Mouse (Mus musculus) liver, adult 2 months (tissue): ENCODE measurements around the gene Sgsm3. TPM values are rescaled to one million over a fixed set of nuclear protein-coding genes. Genes with fewer than 3 reads are reported as not detected.

Experiments used
- DNase-seq: peaks from one replicate; pipeline ENCODE4 v3.0.0-alpha.2; 2011; ENCODE audit warnings: low read depth, low spot score; ENCODE audit errors: extremely low read depth
- H3K27ac ChIP-seq: fragments of 200-500 bp; replicated peaks from 2 replicates; pipeline ENCODE4 v1.5.1; 2012; ENCODE audit warnings: low read depth, mild to moderate bottlenecking, control low read depth, inconsistent platforms, low read length; ENCODE audit not compliant: insufficient read depth
- H3K27me3 ChIP-seq: fragments of 200-500 bp; 2 replicates; pipeline ENCODE4 v1.6.1; 2012; ENCODE audit warnings: mild to moderate bottlenecking, moderate library complexity, low read length, inconsistent platforms; ENCODE audit not compliant: control insufficient read depth, insufficient read depth
- H3K36me3 ChIP-seq: fragments of 200-500 bp; 2 replicates; pipeline ENCODE4 v1.6.1; 2012; ENCODE audit warnings: low read length, inconsistent platforms; ENCODE audit not compliant: control insufficient read depth, insufficient read depth
- H3K4me1 ChIP-seq: fragments of 200-500 bp; 2 replicates; pipeline ENCODE4 v1.6.1; 2011; ENCODE audit warnings: low read length; ENCODE audit not compliant: control insufficient read depth, insufficient read depth
- H3K4me3 ChIP-seq: fragments of 200-500 bp; 2 replicates; pipeline ENCODE4 v1.5.1; 2011; ENCODE audit warnings: low read depth, mild to moderate bottlenecking, control low read depth, low read length, moderate library complexity; ENCODE audit not compliant: insufficient read depth
- H3K79me2 ChIP-seq: fragments of 200-500 bp; 2 replicates; pipeline ENCODE4 v1.6.1; 2012; ENCODE audit warnings: inconsistent platforms, mild to moderate bottlenecking, low read length, moderate library complexity; ENCODE audit not compliant: control insufficient read depth, insufficient read depth
- H3K9ac ChIP-seq: fragments of 200-500 bp; 2 replicates; pipeline ENCODE4 v1.6.1; 2012; ENCODE audit warnings: low read depth, mild to moderate bottlenecking, control low read depth, inconsistent platforms, low read length
- CTCF ChIP-seq: fragments of 200-500 bp; IDR thresholded peaks from 2 replicates; pipeline ENCODE4 v1.5.1; 2011; ENCODE audit warnings: low read depth, low read length, control low read depth
- POLR2A ChIP-seq: fragments of 200-500 bp; IDR thresholded peaks from 2 replicates; pipeline ENCODE4 v1.6.1; 2011; ENCODE audit warnings: low read length, control low read depth; ENCODE audit not compliant: insufficient read depth; ENCODE audit errors: extremely low read depth
- WGBS: fragments of 180-500 bp; shearing (Covaris S2); methylation state at CpG from one replicate; pipeline ENCODE4 v1.1.7; 2018; 5-methylcytosine and 5-hydroxymethylcytosine counted together
- polyA plus RNA-seq: library from polyadenylated mRNA; depleted of rRNA; stranded (reverse); fragments of >200 nt; gene quantifications from 2 replicates; pipeline ENCODE4 v1.2.3, GENCODE M21; 2012
- total RNA-seq: library from RNA; depleted of rRNA; stranded (reverse); fragments of >200 nt; gene quantifications from 2 replicates; pipeline ENCODE4 v1.2.3, GENCODE M21; 2014

The Sgsm3 gene
- total and polyA plus RNA-seq, 2 experiments = 5.2 to 13.0 TPM

GRCm38 (mm10) chr15:81017308-81017707 lies 39.7 kb downstream of the Sgsm3 start:
- H3K27me3 ChIP-seq = no peaks in the 10 kb centered on the region
- no peaks in the 10 kb centered on the region for H3K79me2 ChIP-seq
- no peaks in the 10 kb centered on the region; the same call in 1 of the 2 replicates for H3K36me3 ChIP-seq
- no peak for DNase-seq
- no peaks in the 10 kb centered on the region for H3K4me1 ChIP-seq
- 95% methylated on average over 7 of the region's 7 CpGs for WGBS
- H3K4me3 ChIP-seq = no peak overlapping the region
- no peak for TF ChIP-seq CTCF
- TF ChIP-seq POLR2A = no peak
- no peak overlapping the region for H3K27ac ChIP-seq
- no peak overlapping the region for H3K9ac ChIP-seq

GRCm38 (mm10) chr15:81021377-81021776 lies 43.8 kb downstream of the Sgsm3 start:
- DNase-seq = peak; percentile 25
- no peaks in the 10 kb centered on the region for H3K27me3 ChIP-seq
- H3K4me3 ChIP-seq = no peak overlapping the region
- no peaks in the 10 kb centered on the region for H3K4me1 ChIP-seq
- WGBS = 95% methylated on average over 6 of the region's 6 CpGs
- no peaks in the 10 kb centered on the region; the same call in 1 of the 2 replicates for H3K36me3 ChIP-seq
- no peaks in the 10 kb centered on the region for H3K79me2 ChIP-seq
- H3K27ac ChIP-seq = no peak overlapping the region
- no peak for TF ChIP-seq CTCF
- no peak for TF ChIP-seq POLR2A
- H3K9ac ChIP-seq = no peak overlapping the region

GRCm38 (mm10) chr15:81022437-81022836 lies 44.9 kb downstream of the Sgsm3 start:
- WGBS = 88% methylated on average over 7 of the region's 7 CpGs
- Histone ChIP-seq H3K4me1 (no peaks in the 10 kb centered on the region), H3K79me2 (no peaks in the 10 kb centered on the region)

GRCm38 (mm10) chr15:81023842-81024241 lies 46.3 kb downstream of the Sgsm3 start:
- Histone ChIP-seq H3K27me3 (no peaks in the 10 kb centered on the region), H3K27ac (no peak overlapping the region), H3K79me2 (no peaks in the 10 kb centered on the region), H3K9ac (no peak overlapping the region), H3K4me3 (no peak overlapping the region), H3K36me3 (no peaks in the 10 kb centered on the region; the same call in 1 of the 2 replicates), H3K4me1 (peaks cover 3% of the 10 kb centered on the region; the same call in 1 of the 2 replicates)
- TF ChIP-seq POLR2A (no peak), CTCF (no peak)
- DNase-seq = no peak
- WGBS = 93% methylated on average over 9 of the region's 9 CpGs

More at GRCm38 (mm10) chr15:81022437-81022836, 44.9 kb downstream of the Sgsm3 start:
- no peak for DNase-seq
- Histone ChIP-seq H3K9ac (no peak overlapping the region), H3K27ac (no peak overlapping the region), H3K27me3 (no peaks in the 10 kb centered on the region), H3K4me3 (no peak overlapping the region), H3K36me3 (no peaks in the 10 kb centered on the region; the same call in 1 of the 2 replicates)
- no peak for TF ChIP-seq POLR2A
- TF ChIP-seq CTCF = no peak

GRCm38 (mm10) chr15:81026901-81027300 lies 49.3 kb downstream of the Sgsm3 start:
- H3K4me3 ChIP-seq = no peak overlapping the region
- H3K27me3 ChIP-seq = no peaks in the 10 kb centered on the region
- H3K79me2 ChIP-seq = no peaks in the 10 kb centered on the region
- 78% methylated on average over 5 of the region's 5 CpGs for WGBS
- H3K9ac ChIP-seq = no peak overlapping the region
- H3K36me3 ChIP-seq = no peaks in the 10 kb centered on the region
- H3K4me1 ChIP-seq = peaks cover 3% of the 10 kb centered on the region; the same call in 1 of the 2 replicates
- no peak for TF ChIP-seq POLR2A
- TF ChIP-seq CTCF = no peak
- no peak overlapping the region for H3K27ac ChIP-seq
- DNase-seq = no peak

- H3K27ac ChIP-seq = no peak overlapping the region
- no peak overlapping the region for H3K4me3 ChIP-seq
- DNase-seq = peak; percentile 46
- no peak overlapping the region for H3K9ac ChIP-seq
- H3K4me1 ChIP-seq = peaks cover 3% of the 10 kb centered on the region; the same call in 1 of the 2 replicates
- TF ChIP-seq CTCF (peak; percentile 68), POLR2A (no peak)
- H3K27me3 ChIP-seq = no peaks in the 10 kb centered on the region
- WGBS = 38% methylated on average over 8 of the region's 8 CpGs
- H3K36me3 ChIP-seq = no peaks in the 10 kb centered on the region
- H3K79me2 ChIP-seq = no peaks in the 10 kb centered on the region
Measured at GRCm38 (mm10) chr15:81027378-81028173, 50.0 kb downstream of the Sgsm3 start.
